Mouse (Mus musculus) forebrain, embryonic 10.5 days (tissue): ENCODE results near the gene Zfp341. TPM values are rescaled to one million over a fixed set of nuclear protein-coding genes. Genes with fewer than 3 reads are reported as not detected.

Experiments used
- DNase-seq: peaks from one replicate; pipeline ENCODE4 v3.0.0-alpha.2; 2017; ENCODE audit warnings: low spot score; ENCODE audit errors: extremely low spot score
- H3K27ac ChIP-seq: fragments of 300-500 bp; sonication (generic); 2 replicates; pipeline ENCODE4 v1.5.1; 2016; ENCODE audit warnings: mild to moderate bottlenecking
- H3K27me3 ChIP-seq: fragments of 300-500 bp; sonication (generic); 2 replicates; pipeline ENCODE4 v1.6.1; 2016; ENCODE audit warnings: mild to moderate bottlenecking; ENCODE audit not compliant: poor library complexity, severe bottlenecking
- H3K36me3 ChIP-seq: fragments of 300-500 bp; sonication (generic); replicated peaks from 2 replicates; pipeline ENCODE4 v1.6.1; 2016; ENCODE audit warnings: mild to moderate bottlenecking, moderate library complexity
- H3K4me1 ChIP-seq: fragments of 300-500 bp; sonication (generic); 2 replicates; pipeline ENCODE4 v1.6.1; 2016
- H3K4me3 ChIP-seq: fragments of 300-500 bp; sonication (generic); 2 replicates; pipeline ENCODE4 v1.5.1; 2016; ENCODE audit warnings: mild to moderate bottlenecking, moderate library complexity
- H3K9me3 ChIP-seq: fragments of 300-500 bp; sonication (generic); 2 replicates; pipeline ENCODE4 v1.6.1; 2016; ENCODE audit warnings: mild to moderate bottlenecking, moderate library complexity
- WGBS: fragments of 180-500 bp; shearing (Covaris S2); methylation state at CpG from one replicate; pipeline ENCODE4 v1.1.7; 2016; 5-methylcytosine and 5-hydroxymethylcytosine counted together
- polyA plus RNA-seq: library from polyadenylated mRNA; unstranded; fragments of >200 nt; fragmentation: Nextera tagmentation; extraction: Ambion mirVana; gene quantifications from 2 replicates; pipeline ENCODE4 v1.2.1, GENCODE M21; 2016

Gene Zfp341
- polyA plus RNA-seq, 1 experiment from 2014 or later: 0.93 TPM

- DNase-seq: no peak
- Histone ChIP-seq H3K4me3 (no peak overlapping the region), H3K27ac (no peak overlapping the region), H3K4me1 (peaks cover 6% of the 10 kb centered on the region; the same call in 1 of the 2 replicates), H3K27me3 (no peaks in the 10 kb centered on the region), H3K36me3 (peaks cover 69% of the 10 kb centered on the region), H3K9me3 (no peaks in the 10 kb centered on the region)
- WGBS: 75% methylated on average over 11 of the region's 11 CpGs
These were observed 80.3 kb downstream of the Zfp341 start for GRCm38 (mm10) chr2:154693186-154693940.

GRCm38 (mm10) chr2:154693941-154694256, 80.8 kb downstream of the Zfp341 start:
- H3K4me1 ChIP-seq: peaks cover 6% of the 10 kb centered on the region; the same call in 1 of the 2 replicates
- H3K27me3 ChIP-seq: no peaks in the 10 kb centered on the region
- H3K27ac ChIP-seq: no peak overlapping the region
- no peaks in the 10 kb centered on the region for H3K9me3 ChIP-seq
- WGBS: 92% methylated on average over 12 of the region's 12 CpGs
- H3K36me3 ChIP-seq: peaks cover 71% of the 10 kb centered on the region
- no peak overlapping the region for H3K4me3 ChIP-seq
- no peak for DNase-seq

- 86% methylated on average over 8 of the region's 8 CpGs for WGBS
- Histone ChIP-seq H3K27ac (no peak overlapping the region), H3K27me3 (no peaks in the 10 kb centered on the region), H3K4me3 (no peak overlapping the region), H3K36me3 (peaks cover 60% of the 10 kb centered on the region), H3K4me1 (peaks cover 6% of the 10 kb centered on the region; the same call in 1 of the 2 replicates), H3K9me3 (0 out of 2 replicates have a peak, but pooled peaks cover 4% of the 10 kb centered on the region)
- DNase-seq: no peak
These were observed 82.6 kb downstream of the Zfp341 start for GRCm38 (mm10) chr2:154695690-154696089.

Other genes starting within 250 kb of the Zfp341 start
- gene Cdk5rap1, start 240.3 kb upstream of the Zfp341 start, polyA plus RNA-seq: 13.0 and 14.9 TPM in 2 replicates
- gene Snta1, start 205.2 kb upstream of the Zfp341 start, polyA plus RNA-seq: 2.5 TPM in 2 replicates
- gene Cbfa2t2, start 176.8 kb upstream of the Zfp341 start, polyA plus RNA-seq: 57.4 and 59.3 TPM in 2 replicates
- gene 1700003F12Rik, start 66.2 kb upstream of the Zfp341 start, polyA plus RNA-seq: 4.2 and 4.7 TPM in 2 replicates
- 0.43 and 0.55 TPM in 2 replicates for gene Actl10, start 61.5 kb upstream of the Zfp341 start, polyA plus RNA-seq
- 3.6 and 3.9 TPM in 2 replicates for gene Necab3, start 54.4 kb upstream of the Zfp341 start, polyA plus RNA-seq
- 27.8 and 28.6 TPM in 2 replicates for gene E2f1, start 43.4 kb upstream of the Zfp341 start, polyA plus RNA-seq
- 9.3 and 12.4 TPM in 2 replicates for gene Pxmp4, start 9.6 kb upstream of the Zfp341 start, polyA plus RNA-seq
- gene 4930519P11Rik, start 140 bp downstream of the Zfp341 start, polyA plus RNA-seq: 0.34 and 0.53 TPM in 2 replicates
- gene Chmp4b, start 38.4 kb downstream of the Zfp341 start, polyA plus RNA-seq: 12.9 and 13.4 TPM in 2 replicates
- gene Gm14214, start 156.7 kb downstream of the Zfp341 start, polyA plus RNA-seq: not detected in 2 replicates
- gene Raly, start 177.8 kb downstream of the Zfp341 start, polyA plus RNA-seq: 45.6 and 56.1 TPM in 2 replicates
- gene a, start 178.1 kb downstream of the Zfp341 start, polyA plus RNA-seq: 1.3 and 2.0 TPM in 2 replicates